Mouse (Mus musculus) B cell, adult (primary cell): Measurements from ENCODE around the gene Ebi3. TPM values are rescaled to one million over a fixed set of nuclear protein-coding genes. Genes with fewer than 3 reads are reported as not detected.

ENCODE experiments used
- total RNA-seq: library from RNA; stranded (reverse); gene quantifications from 4 replicates; pipeline ENCODE4 v1.2.4, GENCODE M21; 2023; ENCODE audit not compliant: inconsistent age

The Ebi3 gene
- 12.9 to 16.7 TPM (median 15.2 TPM) in 4 replicates for total RNA-seq

GRCm38 (mm10) chr17:55952447-55953027 lies at the start of gene Ebi3:
Ebi3 (plus strand) TSS chr17:55952640.

GRCm38 (mm10) chr17:55949400-55949799 lies 3.0 kb upstream of the Ebi3 start, which contains the start of gene Zfp119b:
Zfp119b (minus strand) TSS chr17:55949500.

GRCm38 (mm10) chr17:55958918-55959728 lies 6.7 kb downstream of the Ebi3 start, which contains the start of gene Yju2:
Yju2 (plus strand) TSS chr17:55959099.

GRCm38 (mm10) chr17:55969966-55970891 lies 17.8 kb downstream of the Ebi3 start, which contains the start of gene Shd:
Shd (plus strand) TSS chr17:55970467.

GRCm38 (mm10) chr17:55986030-55986961 lies 33.9 kb downstream of the Ebi3 start, which contains the start of gene Fsd1:
Fsd1 (plus strand) TSS chr17:55986509.

GRCm38 (mm10) chr17:56005415-56006061 lies 53.1 kb downstream of the Ebi3 start, which contains the start of the genes Stap2 and Mpnd:
Stap2 (minus strand) TSS chr17:56005584.
Mpnd (plus strand) TSS chr17:56005711.

Other genes with a start within 250 kb of the Ebi3 start
- 32.3 to 43.3 TPM (median 36.8 TPM) in 4 replicates for gene Pot1b, start 240.0 kb upstream of the Ebi3 start, total RNA-seq
- 0.93 to 2.1 TPM (median 1.7 TPM) in 4 replicates for gene Adgre4, start 202.7 kb upstream of the Ebi3 start, total RNA-seq
- 10.3 to 12.7 TPM (median 11.5 TPM) in 4 replicates for gene Zfp119a, start 73.7 kb upstream of the Ebi3 start, total RNA-seq
- gene Zfp959, start 60.5 kb upstream of the Ebi3 start, total RNA-seq, result 18.4 to 20.2 TPM (median 19.7 TPM) in 4 replicates
- gene Zfp119b, start 3.1 kb upstream of the Ebi3 start, total RNA-seq, result 4.9 to 7.1 TPM (median 6.0 TPM) in 4 replicates
- 39.6 to 52.9 TPM (median 46.2 TPM) in 4 replicates for gene Yju2, start 6.5 kb downstream of the Ebi3 start, total RNA-seq
- gene Shd, start 17.8 kb downstream of the Ebi3 start, total RNA-seq, result 0.74 to 2.0 TPM (median 1.6 TPM) in 4 replicates
- gene Fsd1, start 33.9 kb downstream of the Ebi3 start, total RNA-seq, result not detected in 4 replicates
- 0.42 to 0.81 TPM (median 0.61 TPM) in 3 of 4 replicates, not detected in the other for gene Stap2, start 52.9 kb downstream of the Ebi3 start, total RNA-seq
- 56.8 to 63.5 TPM (median 62.7 TPM) in 4 replicates for gene Mpnd, start 53.1 kb downstream of the Ebi3 start, total RNA-seq
- 86.0 to 87.5 TPM (median 87.0 TPM) in 4 replicates for gene Sh3gl1, start 84.0 kb downstream of the Ebi3 start, total RNA-seq
- gene Chaf1a, start 87.8 kb downstream of the Ebi3 start, total RNA-seq, result 3.1 to 4.3 TPM (median 3.7 TPM) in 4 replicates
- 69.0 to 71.9 TPM (median 71.0 TPM) in 4 replicates for gene Ubxn6, start 122.4 kb downstream of the Ebi3 start, total RNA-seq
- 102 to 112 TPM (median 107 TPM) in 4 replicates for gene Hdgfl2, start 127.0 kb downstream of the Ebi3 start, total RNA-seq
- gene Plin4, start 157.2 kb downstream of the Ebi3 start, total RNA-seq, result not detected in 4 replicates
- not detected in 4 replicates for gene Plin5, start 165.0 kb downstream of the Ebi3 start, total RNA-seq
- not detected in 4 replicates for gene Lrg1, start 169.4 kb downstream of the Ebi3 start, total RNA-seq
- gene Sema6b, start 187.7 kb downstream of the Ebi3 start, total RNA-seq, result 0.42 to 1.1 TPM (median 0.92 TPM) in 4 replicates
- 0.19 to 0.51 TPM (median 0.41 TPM) in 4 replicates for gene Tnfaip8l1, start 209.8 kb downstream of the Ebi3 start, total RNA-seq
- 50.0 to 56.0 TPM (median 53.0 TPM) in 4 replicates for gene Mydgf, start 231.3 kb downstream of the Ebi3 start, total RNA-seq